Comparison of ENCODE assay signal across 8 mouse cellular contexts in genomic region chr14:105483352-105484083, GRCm38 (mm10).
DNase-seq lines count a peak whose midpoint lies in the region; ATAC-seq and TF ChIP-seq lines count a peak whose summit lies in the region.

No protein-coding gene starts in this region.

- no peaks in the 10 kb centered on the region for H3K36me3 ChIP-seq in embryonic facial prominence, embryonic 14.5 days (ENCODE audit: control insufficient read depth, insufficient read depth, low read length)
- H3K36me3 ChIP-seq in lung, embryonic 14.5 days (ENCODE audit: insufficient read depth) = no peaks in the 10 kb centered on the region
- H3K36me3 ChIP-seq in neural tube, embryonic 12.5 days = no peaks in the 10 kb centered on the region

- H3K4me2 ChIP-seq in embryonic facial prominence, embryonic 14.5 days (ENCODE audit: low read depth, low read length) = peak overlapping the region; percentile 58
- H3K4me2 ChIP-seq in lung, embryonic 14.5 days = peak overlapping the region; percentile 66
- peak overlapping the region; percentile 58 for H3K4me2 ChIP-seq in neural tube, embryonic 12.5 days (replicated peaks)

- no peaks in the 10 kb centered on the region for H3K27me3 ChIP-seq in embryonic facial prominence, embryonic 14.5 days (replicated peaks; ENCODE audit: control insufficient read depth, insufficient read depth, low read length)
- H3K27me3 ChIP-seq in lung, embryonic 14.5 days (ENCODE audit: insufficient read depth, low read length) = no peaks in the 10 kb centered on the region
- H3K27me3 ChIP-seq in neural tube, embryonic 12.5 days (replicated peaks) = 0 out of 2 replicates have a peak, but pooled peaks cover 5% of the 10 kb centered on the region

- TF ChIP-seq CTCF in lung, embryonic 14.5 days (IDR thresholded peaks at IDR 0.05; ENCODE audit: low read depth) = no peak

- intact Hi-C loops in heart, postnatal 10 days (cut with DNase I) = loop anchor here (5.0 kb wide), 1 partner anchor 81 kb away; no protein-coding TSS in a partner anchor

- WGBS in embryonic facial prominence, embryonic 14.5 days = 15% methylated on average over 21 of the region's 21 CpGs
- 10% methylated on average over 21 of the region's 21 CpGs for WGBS in lung, embryonic 14.5 days
- 9% methylated on average over 21 of the region's 21 CpGs for WGBS in neural tube, embryonic 12.5 days

- ATAC-seq in embryonic facial prominence, embryonic 14.5 days (ENCODE audit: low read depth) = peak; percentile 94
- ATAC-seq in lung, embryonic 14.5 days (ENCODE audit: insufficient read depth) = peak; percentile 93
- peak; percentile 97 for ATAC-seq in neural tube, embryonic 12.5 days (ENCODE audit: low FRiP score, low read depth)
- ATAC-seq in erythroid progenitor cell, adult 5-6 weeks (replicated peaks; ENCODE audit: low FRiP score, poor library complexity, severe bottlenecking) = no peak

- no peaks in the 10 kb centered on the region for H3K9me3 ChIP-seq in embryonic facial prominence, embryonic 14.5 days (ENCODE audit: control insufficient read depth, low read length)
- H3K9me3 ChIP-seq in lung, embryonic 14.5 days (ENCODE audit: low read depth, low read length) = no peaks in the 10 kb centered on the region
- H3K9me3 ChIP-seq in neural tube, embryonic 12.5 days = no peaks in the 10 kb centered on the region

- peak; percentile 22 to 36 for DNase-seq in urinary bladder, adult 18-20 months (ENCODE audit: low spot score in 2 of 2)
- no peak for DNase-seq in urinary bladder, postnatal 10 days (ENCODE audit: low spot score)
- peak; percentile 91 for DNase-seq in embryonic facial prominence, embryonic 14.5 days (ENCODE audit: low spot score)
- peak; percentile 75 to 77 for DNase-seq in heart, postnatal 10 days
- DNase-seq in kidney, postnatal 36 days = peak; percentile 31 to 42
- DNase-seq in lung, embryonic 14.5 days = peak; percentile 83

- H3K9ac ChIP-seq in embryonic facial prominence, embryonic 14.5 days (ENCODE audit: low read depth, low read length) = peak overlapping the region; percentile 56
- H3K9ac ChIP-seq in lung, embryonic 14.5 days = peak overlapping the region; percentile 41
- H3K9ac ChIP-seq in neural tube, embryonic 12.5 days = peak overlapping the region; percentile 45

- H3K4me1 ChIP-seq in embryonic facial prominence, embryonic 14.5 days (ENCODE audit: control insufficient read depth, insufficient read depth, low read length) = peaks cover 19% of the 10 kb centered on the region
- H3K4me1 ChIP-seq in lung, embryonic 14.5 days (ENCODE audit: insufficient read depth) = 0 out of 2 replicates have a peak, but pooled peaks cover 5% of the 10 kb centered on the region
- H3K4me1 ChIP-seq in neural tube, embryonic 12.5 days = peaks cover 7% of the 10 kb centered on the region; the same call in 1 of the 2 replicates

- peak overlapping the region; percentile 58; the same call in 1 of the 2 replicates for H3K27ac ChIP-seq in embryonic facial prominence, embryonic 14.5 days (replicated peaks; ENCODE audit: low read depth, low read length)
- peak overlapping the region; percentile 66 for H3K27ac ChIP-seq in lung, embryonic 14.5 days (ENCODE audit: low read depth)
- peak overlapping the region; percentile 53; the same call in 1 of the 2 replicates for H3K27ac ChIP-seq in neural tube, embryonic 12.5 days

- H3K4me3 ChIP-seq in embryonic facial prominence, embryonic 14.5 days (ENCODE audit: low read depth, low read length) = peak overlapping the region; percentile 32
- H3K4me3 ChIP-seq in lung, embryonic 14.5 days (ENCODE audit: low read depth, low read length) = peak overlapping the region; percentile 26
- peak overlapping the region; percentile 20 for H3K4me3 ChIP-seq in neural tube, embryonic 12.5 days
